Mouse (Mus musculus) myocyte (in vitro differentiated cells): ENCODE results near the gene Hist2h2be. TPM values are rescaled to one million over a fixed set of nuclear protein-coding genes. Genes with fewer than 3 reads are reported as not detected.

ENCODE experiments used
- H3K27me3 ChIP-seq: one replicate; pipeline ENCODE4 v1.6.1; 2011; ENCODE audit not compliant: control insufficient read depth, insufficient read depth, insufficient read length
- H3K36me3 ChIP-seq: one replicate; pipeline ENCODE4 v1.6.1; 2011; ENCODE audit not compliant: control insufficient read depth, insufficient read depth
- H3K4me2 ChIP-seq: one replicate; pipeline ENCODE4 v1.6.1; 2011; ENCODE audit warnings: low read depth, control low read depth
- H3K4me3 ChIP-seq: one replicate; pipeline ENCODE4 v1.5.1; 2011; ENCODE audit warnings: mild to moderate bottlenecking, control low read depth, moderate library complexity
- H3K79me2 ChIP-seq: one replicate; pipeline ENCODE4 v1.6.1; 2011; ENCODE audit not compliant: control insufficient read depth, insufficient read depth
- H3ac ChIP-seq: one replicate; pipeline ENCODE4 v1.6.1; 2011; ENCODE audit not compliant: control insufficient read depth, insufficient read length
- CEBPB ChIP-seq: IDR thresholded peaks from 2 replicates; pipeline ENCODE4 v1.6.1; 2011; ENCODE audit warnings: mild to moderate bottlenecking, moderate library complexity; ENCODE audit not compliant: poor library complexity, insufficient read depth, severe bottlenecking
- E2F4 ChIP-seq: IDR thresholded peaks from one replicate; pipeline ENCODE4 v1.6.1; 2011; ENCODE audit warnings: mild to moderate bottlenecking, control low read depth, moderate library complexity; ENCODE audit not compliant: insufficient read depth
- MAX ChIP-seq: IDR thresholded peaks from one replicate; pipeline ENCODE4 v1.6.1; 2011; ENCODE audit warnings: low read depth, mild to moderate bottlenecking, control low read depth
- MYOD1 ChIP-seq, 3 experiments: IDR thresholded peaks; one replicate each; pipeline ENCODE4 v1.6.1; 2011; ENCODE audit warnings: control low read depth in 2 of 3, low read depth in 2 of 3, mild to moderate bottlenecking in 2 of 3, moderate library complexity in 1 of 3; ENCODE audit not compliant: insufficient read length in 2 of 3, control insufficient read depth in 1 of 3
- MYOG ChIP-seq, 3 experiments: IDR thresholded peaks; one replicate each; pipeline ENCODE4 v1.6.1; 2011; ENCODE audit warnings: control low read depth in 2 of 3, low read depth in 2 of 3, mild to moderate bottlenecking in 2 of 3; ENCODE audit not compliant: insufficient read length in 2 of 3, control insufficient read depth in 1 of 3, insufficient read depth in 1 of 3
- POLR2A ChIP-seq: IDR thresholded peaks from one replicate; pipeline ENCODE4 v1.6.1; 2011; ENCODE audit warnings: low read depth, mild to moderate bottlenecking, control low read depth, moderate library complexity; ENCODE audit not compliant: insufficient read length
- POLR2AphosphoS2 ChIP-seq: IDR thresholded peaks from one replicate; pipeline ENCODE4 v1.6.1; 2011; ENCODE audit warnings: low read depth, control low read depth; ENCODE audit not compliant: insufficient read length
- REST ChIP-seq: IDR thresholded peaks from one replicate; pipeline ENCODE4 v1.6.1; 2011; ENCODE audit warnings: mild to moderate bottlenecking, control low read depth, moderate library complexity; ENCODE audit not compliant: insufficient read depth, insufficient read length
- SRF ChIP-seq: IDR thresholded peaks from one replicate; pipeline ENCODE4 v1.6.1; 2011; ENCODE audit warnings: low read depth; ENCODE audit not compliant: control insufficient read depth, insufficient read length
- TCF12 ChIP-seq: IDR thresholded peaks from one replicate; pipeline ENCODE4 v1.6.1; 2011; ENCODE audit warnings: mild to moderate bottlenecking, control low read depth; ENCODE audit not compliant: poor library complexity, insufficient read depth, severe bottlenecking
- TCF3 ChIP-seq: IDR thresholded peaks from one replicate; pipeline ENCODE4 v1.6.1; 2011; ENCODE audit warnings: low read depth, control low read depth; ENCODE audit not compliant: insufficient read length
- USF1 ChIP-seq: IDR thresholded peaks from one replicate; pipeline ENCODE4 v1.6.1; 2011; ENCODE audit warnings: low read depth, mild to moderate bottlenecking, control low read depth, moderate library complexity
- polyA plus RNA-seq: library from polyadenylated mRNA; unstranded; fragments of >200 nt; fragmentation: generic; extraction: Trizol; gene quantifications from one replicate; pipeline ENCODE4 v1.2.1, GENCODE M21; 2012; ENCODE audit warnings: missing spikeins

Hist2h2be gene
- polyA plus RNA-seq, 1 experiment, result 2.2 TPM

GRCm38 (mm10) chr3:96254683-96255355 is 33.9 kb downstream of the Hist2h2be start:
- no peak overlapping the region for H3K4me2 ChIP-seq
- no peaks in the 10 kb centered on the region for H3K79me2 ChIP-seq
- H3K36me3 ChIP-seq, result no peaks in the 10 kb centered on the region
- TF ChIP-seq TCF12, result no peak
- no peak for TF ChIP-seq TCF3
- no peak for TF ChIP-seq CEBPB
- TF ChIP-seq SRF, result no peak
- no peak for TF ChIP-seq USF1
- no peak for TF ChIP-seq REST
- no peak for TF ChIP-seq POLR2A
- no peak for TF ChIP-seq POLR2AphosphoS2
- TF ChIP-seq MAX, result no peak
- TF ChIP-seq E2F4, result no peak
- no peak for TF ChIP-seq MYOG (IDR thresholded peaks at IDR 0.05; ENCODE audit: control insufficient read depth in 1 of 3, insufficient read depth in 1 of 3, insufficient read length in 2 of 3, low read depth in 2 of 3)
- TF ChIP-seq MYOD1 (IDR thresholded peaks at IDR 0.05; ENCODE audit: control insufficient read depth in 1 of 3, insufficient read length in 2 of 3, low read depth in 2 of 3), result no peak
- H3K4me3 ChIP-seq, result no peak overlapping the region
- no peaks in the 10 kb centered on the region for H3K27me3 ChIP-seq
- no peak overlapping the region for H3ac ChIP-seq

GRCm38 (mm10) chr3:96255926-96256593 is 35.1 kb downstream of the Hist2h2be start:
- Histone ChIP-seq H3K36me3 (no peaks in the 10 kb centered on the region), H3K27me3 (no peaks in the 10 kb centered on the region), H3K4me3 (no peak overlapping the region), H3ac (no peak overlapping the region), H3K4me2 (no peak overlapping the region), H3K79me2 (no peaks in the 10 kb centered on the region)
- TF ChIP-seq E2F4, result no peak
- no peak for TF ChIP-seq CEBPB
- no peak for TF ChIP-seq MAX
- TF ChIP-seq USF1, result no peak
- TF ChIP-seq POLR2A, result no peak
- TF ChIP-seq TCF12, result no peak
- TF ChIP-seq SRF, result no peak
- TF ChIP-seq REST, result no peak
- TF ChIP-seq TCF3, result no peak
- TF ChIP-seq MYOG (IDR thresholded peaks at IDR 0.05; ENCODE audit: control insufficient read depth in 1 of 3, insufficient read depth in 1 of 3, insufficient read length in 2 of 3, low read depth in 2 of 3), result no peak
- TF ChIP-seq POLR2AphosphoS2, result no peak
- no peak for TF ChIP-seq MYOD1 (IDR thresholded peaks at IDR 0.05; ENCODE audit: control insufficient read depth in 1 of 3, insufficient read length in 2 of 3, low read depth in 2 of 3)

- Histone ChIP-seq H3K27me3 (no peaks in the 10 kb centered on the region), H3K79me2 (no peaks in the 10 kb centered on the region)
Observed at GRCm38 (mm10) chr3:96257190-96257589, 36.3 kb downstream of the Hist2h2be start.

GRCm38 (mm10) chr3:96260220-96260619 is 39.3 kb downstream of the Hist2h2be start:
- no peak for TF ChIP-seq POLR2A
- no peak for TF ChIP-seq USF1
- no peak for TF ChIP-seq E2F4
- TF ChIP-seq TCF3, result no peak
- no peak overlapping the region for H3K4me3 ChIP-seq
- no peaks in the 10 kb centered on the region for H3K36me3 ChIP-seq
- H3K27me3 ChIP-seq, result no peaks in the 10 kb centered on the region
- no peaks in the 10 kb centered on the region for H3K79me2 ChIP-seq
- no peak overlapping the region for H3K4me2 ChIP-seq
- no peak overlapping the region for H3ac ChIP-seq

More at GRCm38 (mm10) chr3:96257190-96257589, 36.3 kb downstream of the Hist2h2be start:
- Histone ChIP-seq H3K4me2 (no peak overlapping the region), H3K36me3 (no peaks in the 10 kb centered on the region), H3K4me3 (no peak overlapping the region), H3ac (no peak overlapping the region)
- TF ChIP-seq MYOG (IDR thresholded peaks at IDR 0.05; ENCODE audit: control insufficient read depth in 1 of 3, insufficient read depth in 1 of 3, insufficient read length in 2 of 3, low read depth in 2 of 3) (no peak), MYOD1 (IDR thresholded peaks at IDR 0.05; ENCODE audit: control insufficient read depth in 1 of 3, insufficient read length in 2 of 3, low read depth in 2 of 3) (no peak), CEBPB (no peak), USF1 (no peak), REST (no peak), SRF (no peak), POLR2A (no peak), TCF12 (no peak), POLR2AphosphoS2 (no peak), E2F4 (no peak), TCF3 (no peak), MAX (no peak)
